Mouse (Mus musculus): Measurements from ENCODE around the gene Snx3. TPM values are rescaled to one million over a fixed set of nuclear protein-coding genes. Genes with fewer than 3 reads are reported as not detected.
A peak's percentile ranks its signal among the peaks of the same experiment; 100 is the strongest.

Gene Snx3
- polyA plus RNA-seq, 1 experiment from 2014 or later: 275 TPM

- 64% methylated on average over 4 of the region's 4 CpGs for WGBS
- ATAC-seq (ENCODE audit: low FRiP score, low TSS enrichment) (peak; percentile 61; the same call in 1 of the 2 replicates), DNase-seq (ENCODE audit: low spot score) (peak; percentile 35)
- no peak for TF ChIP-seq CTCF (IDR thresholded peaks at IDR 0.05; ENCODE audit: low read depth)
- Histone ChIP-seq H3K27ac (replicated peaks) (no peak overlapping the region), H3K36me3 (ENCODE audit: control insufficient read depth, insufficient read depth, low read length) (no peaks in the 10 kb centered on the region), H3K4me2 (replicated peaks; ENCODE audit: low read depth) (no peak overlapping the region), H3K9ac (ENCODE audit: low read length) (no peak overlapping the region), H3K4me1 (replicated peaks; ENCODE audit: control insufficient read depth, insufficient read depth) (no peaks in the 10 kb centered on the region; the same call in 1 of the 2 replicates), H3K4me3 (ENCODE audit: low read depth, low read length) (no peak overlapping the region), H3K9me3 (ENCODE audit: control insufficient read depth, low read length) (no peaks in the 10 kb centered on the region), H3K27me3 (ENCODE audit: control insufficient read depth, insufficient read depth, low read length) (no peaks in the 10 kb centered on the region)
These were observed 21.1 kb upstream of the Snx3 start for GRCm38 (mm10) chr10:42480719-42481118.

GRCm38 (mm10) chr10:42488606-42489296, 13.1 kb upstream of the Snx3 start:
- no peak overlapping the region for H3K27ac ChIP-seq (replicated peaks)

GRCm38 (mm10) chr10:42491158-42491557, 10.7 kb upstream of the Snx3 start:
- Histone ChIP-seq H3K4me3 (ENCODE audit: low read depth, low read length) (no peak overlapping the region), H3K27me3 (ENCODE audit: control insufficient read depth, insufficient read depth, low read length) (no peaks in the 10 kb centered on the region), H3K9ac (ENCODE audit: low read length) (no peak overlapping the region), H3K9me3 (ENCODE audit: control insufficient read depth, low read length) (no peaks in the 10 kb centered on the region), H3K27ac (replicated peaks) (no peak overlapping the region; the same call in 1 of the 2 replicates), H3K4me1 (replicated peaks; ENCODE audit: control insufficient read depth, insufficient read depth) (no peaks in the 10 kb centered on the region), H3K4me2 (replicated peaks; ENCODE audit: low read depth) (no peak overlapping the region), H3K36me3 (ENCODE audit: control insufficient read depth, insufficient read depth, low read length) (no peaks in the 10 kb centered on the region)
- DNase-seq (ENCODE audit: low spot score) (no peak), ATAC-seq (ENCODE audit: low FRiP score, low TSS enrichment) (peak; percentile 69)
- TF ChIP-seq EP300 (optimal IDR thresholded peaks at IDR 0.05): no peak
- no peak for TF ChIP-seq CTCF (IDR thresholded peaks at IDR 0.05; ENCODE audit: low read depth)
- WGBS: 17% methylated on average over 1 of the region's 1 CpGs

More at GRCm38 (mm10) chr10:42488606-42489296, 13.1 kb upstream of the Snx3 start:
- H3K4me1 ChIP-seq (replicated peaks; ENCODE audit: control insufficient read depth, insufficient read depth): no peaks in the 10 kb centered on the region
- no peak overlapping the region for H3K4me3 ChIP-seq (ENCODE audit: low read depth, low read length)
- no peaks in the 10 kb centered on the region for H3K27me3 ChIP-seq (ENCODE audit: control insufficient read depth, insufficient read depth, low read length)
- no peak for DNase-seq (ENCODE audit: low spot score)
- TF ChIP-seq CTCF (IDR thresholded peaks at IDR 0.05; ENCODE audit: low read depth) (no peak), EP300 (optimal IDR thresholded peaks at IDR 0.05) (no peak)
- H3K4me2 ChIP-seq (replicated peaks; ENCODE audit: low read depth): no peak overlapping the region
- ATAC-seq (ENCODE audit: low FRiP score, low TSS enrichment): 0 out of 2 replicates have a peak, but pooled peaks have one; percentile 16
- 34% methylated on average over 8 of the region's 8 CpGs for WGBS
- no peak overlapping the region for H3K9ac ChIP-seq (ENCODE audit: low read length)
- no peaks in the 10 kb centered on the region for H3K36me3 ChIP-seq (ENCODE audit: control insufficient read depth, insufficient read depth, low read length)
- H3K9me3 ChIP-seq (ENCODE audit: control insufficient read depth, low read length): no peaks in the 10 kb centered on the region

GRCm38 (mm10) chr10:42492027-42492771, 9.6 kb upstream of the Snx3 start:
- no peak overlapping the region for H3K27ac ChIP-seq (replicated peaks)
- WGBS: 78% methylated on average over 10 of the region's 10 CpGs
- no peak for ATAC-seq (ENCODE audit: low FRiP score, low TSS enrichment)
- H3K9me3 ChIP-seq (ENCODE audit: control insufficient read depth, low read length): no peaks in the 10 kb centered on the region
- H3K27me3 ChIP-seq (ENCODE audit: control insufficient read depth, insufficient read depth, low read length): no peaks in the 10 kb centered on the region
- H3K4me2 ChIP-seq (replicated peaks; ENCODE audit: low read depth): no peak overlapping the region
- H3K9ac ChIP-seq (ENCODE audit: low read length): no peak overlapping the region
- no peaks in the 10 kb centered on the region for H3K4me1 ChIP-seq (replicated peaks; ENCODE audit: control insufficient read depth, insufficient read depth)
- DNase-seq (ENCODE audit: low spot score): no peak
- H3K36me3 ChIP-seq (ENCODE audit: control insufficient read depth, insufficient read depth, low read length): no peaks in the 10 kb centered on the region
- TF ChIP-seq CTCF (IDR thresholded peaks at IDR 0.05; ENCODE audit: low read depth) (no peak), EP300 (optimal IDR thresholded peaks at IDR 0.05) (no peak)
- H3K4me3 ChIP-seq (ENCODE audit: low read depth, low read length): no peak overlapping the region

GRCm38 (mm10) chr10:42493000-42493399, 8.8 kb upstream of the Snx3 start:
- Histone ChIP-seq H3K36me3 (ENCODE audit: control insufficient read depth, insufficient read depth, low read length) (no peaks in the 10 kb centered on the region), H3K4me3 (ENCODE audit: low read depth, low read length) (no peak overlapping the region), H3K4me2 (replicated peaks; ENCODE audit: low read depth) (no peak overlapping the region), H3K9me3 (ENCODE audit: control insufficient read depth, low read length) (no peaks in the 10 kb centered on the region), H3K9ac (ENCODE audit: low read length) (no peak overlapping the region), H3K27ac (replicated peaks) (no peak overlapping the region), H3K4me1 (replicated peaks; ENCODE audit: control insufficient read depth, insufficient read depth) (no peaks in the 10 kb centered on the region), H3K27me3 (ENCODE audit: control insufficient read depth, insufficient read depth, low read length) (no peaks in the 10 kb centered on the region)
- no peak for ATAC-seq (ENCODE audit: low FRiP score, low TSS enrichment)
- DNase-seq (ENCODE audit: low spot score): no peak
- 37% methylated on average over 4 of the region's 4 CpGs for WGBS
- TF ChIP-seq CTCF (IDR thresholded peaks at IDR 0.05; ENCODE audit: low read depth) (no peak), EP300 (optimal IDR thresholded peaks at IDR 0.05) (no peak)

- Histone ChIP-seq H3K4me1 (replicated peaks; ENCODE audit: control insufficient read depth, insufficient read depth) (no peaks in the 10 kb centered on the region), H3K9me3 (ENCODE audit: control insufficient read depth, low read length) (no peaks in the 10 kb centered on the region), H3K9ac (ENCODE audit: low read length) (no peak overlapping the region), H3K36me3 (ENCODE audit: control insufficient read depth, insufficient read depth, low read length) (no peaks in the 10 kb centered on the region), H3K4me3 (ENCODE audit: low read depth, low read length) (no peak overlapping the region), H3K4me2 (replicated peaks; ENCODE audit: low read depth) (no peak overlapping the region), H3K27me3 (ENCODE audit: control insufficient read depth, insufficient read depth, low read length) (no peaks in the 10 kb centered on the region), H3K27ac (replicated peaks) (no peak overlapping the region; the same call in 1 of the 2 replicates)
- TF ChIP-seq CTCF (IDR thresholded peaks at IDR 0.05; ENCODE audit: low read depth) (no peak), EP300 (optimal IDR thresholded peaks at IDR 0.05) (no peak)
- 91% methylated on average over 8 of the region's 8 CpGs for WGBS
- no peak for ATAC-seq (ENCODE audit: low FRiP score, low TSS enrichment)
- no peak for DNase-seq (ENCODE audit: low spot score)
These were observed 1.2 kb upstream of the Snx3 start for GRCm38 (mm10) chr10:42500611-42501010.

Measured in stomach, postnatal 0 days (tissue).